ENCODE assay signal across 17 mouse cellular contexts in the genomic region with DNA sequence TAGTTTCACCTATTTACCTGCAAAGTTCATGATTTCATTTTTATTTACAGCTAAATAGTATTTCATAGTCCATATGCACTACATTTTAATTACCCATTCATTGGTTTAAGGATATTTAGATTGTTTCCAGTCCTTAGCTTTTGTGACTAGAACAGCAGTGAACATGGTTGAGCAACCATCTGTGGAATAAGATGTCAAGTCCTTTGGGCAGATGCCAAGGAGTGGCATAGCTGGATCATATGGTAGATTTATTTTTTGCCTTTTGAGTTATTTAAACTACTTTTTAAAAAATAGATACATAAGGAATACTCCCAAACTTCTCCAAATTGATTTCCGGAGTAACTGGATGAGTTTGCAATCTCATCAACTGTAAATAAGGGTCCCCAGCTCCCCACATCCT.
"Had no signal": no experiment of that assay in that cellular context is flagged by ENCODE, and none has a peak within 500 bp of the region (broad histone marks: within the 10 kb centered on the region; RNA-seq: fewer than 3 reads in every experiment).

No protein-coding gene starts in this region.

- DNase-seq: liver, postnatal 0 days; lung, adult 2 months; lung, postnatal 14 days; lung, postnatal 36 days; right cerebral cortex, postnatal 14 days; thymus, adult 2 months; thymus, postnatal 25 days; thymus, postnatal 4 days had no signal

- H3K9ac ChIP-seq: liver, embryonic 15.5 days; liver, postnatal 0 days; midbrain, embryonic 13.5 days; midbrain, embryonic 15.5 days; neural tube, embryonic 12.5 days; stomach, embryonic 15.5 days had no signal

- H3K9me3 ChIP-seq: liver, embryonic 15.5 days; megakaryocyte, embryonic 14.5 days; midbrain, embryonic 13.5 days; midbrain, embryonic 15.5 days; neural tube, embryonic 12.5 days; stomach, embryonic 15.5 days had no signal

- H3K27ac ChIP-seq: liver, embryonic 15.5 days; macrophage; midbrain, embryonic 13.5 days; midbrain, embryonic 15.5 days; neural tube, embryonic 12.5 days; stomach, embryonic 15.5 days; stomach, postnatal 0 days had no signal

- ATAC-seq: liver, postnatal 0 days; midbrain, embryonic 13.5 days; midbrain, embryonic 15.5 days had no signal

- H3K4me3 ChIP-seq: liver, embryonic 15.5 days; megakaryocyte, embryonic 14.5 days; midbrain, embryonic 13.5 days; midbrain, embryonic 15.5 days; neural tube, embryonic 12.5 days; stomach, embryonic 15.5 days had no signal

- H3K27me3 ChIP-seq: liver, embryonic 15.5 days; megakaryocyte, embryonic 14.5 days; midbrain, embryonic 13.5 days; midbrain, embryonic 15.5 days; neural tube, embryonic 12.5 days; stomach, embryonic 15.5 days had no signal

- H3K4me1 ChIP-seq: liver, embryonic 15.5 days; megakaryocyte, embryonic 14.5 days; midbrain, embryonic 13.5 days; midbrain, embryonic 15.5 days; neural tube, embryonic 12.5 days; stomach, embryonic 15.5 days had no signal

- H3K4me2 ChIP-seq: liver, embryonic 15.5 days; midbrain, embryonic 11.5 days; midbrain, embryonic 13.5 days; midbrain, embryonic 15.5 days; neural tube, embryonic 12.5 days; stomach, embryonic 15.5 days had no signal

- H3K36me3 ChIP-seq: liver, embryonic 15.5 days; midbrain, embryonic 13.5 days; midbrain, embryonic 15.5 days; neural tube, embryonic 12.5 days; stomach, embryonic 15.5 days had no signal
